Mouse (Mus musculus): Measurements from ENCODE around the gene Mettl16.

Gene Mettl16

GRCm38 (mm10) chr11:74770595-74771207, at the start of gene Mettl16:
Gene Mettl16 (plus strand): TSS chr11:74770830.
- peak; percentile 94 to 95 for DNase-seq

GRCm38 (mm10) chr11:74721141-74721540, 49.5 kb upstream of the Mettl16 start:
- DNase-seq, result no peak

GRCm38 (mm10) chr11:74721971-74722370, 48.7 kb upstream of the Mettl16 start:
- DNase-seq, result no peak

- DNase-seq, result peak; percentile 90
Measured at GRCm38 (mm10) chr11:74723357-74724234, 47.0 kb upstream of the Mettl16 start.

- DNase-seq, result peak; percentile 98 to 99
Measured at GRCm38 (mm10) chr11:74724235-74724791, 46.3 kb upstream of the Mettl16 start, which contains the start of gene Pafah1b1. Gene Pafah1b1 (minus strand): TSS chr11:74724670.

- DNase-seq, result peak in 1 of 2 experiments; percentile 50
Measured at GRCm38 (mm10) chr11:74725181-74725580, 45.4 kb upstream of the Mettl16 start.

- no peak for DNase-seq
Measured at GRCm38 (mm10) chr11:74734917-74735316, 35.7 kb upstream of the Mettl16 start.

- no peak for DNase-seq
Measured at GRCm38 (mm10) chr11:74737861-74738260, 32.8 kb upstream of the Mettl16 start.

GRCm38 (mm10) chr11:74748022-74748421, 22.6 kb upstream of the Mettl16 start:
- DNase-seq, result no peak

- no peak for DNase-seq
Measured at GRCm38 (mm10) chr11:74749241-74749640, 21.4 kb upstream of the Mettl16 start.

- no peak for DNase-seq
Measured at GRCm38 (mm10) chr11:74750662-74751351, 19.8 kb upstream of the Mettl16 start.

- no peak for DNase-seq
Measured at GRCm38 (mm10) chr11:74751352-74752066, 19.1 kb upstream of the Mettl16 start.

GRCm38 (mm10) chr11:74756631-74757030, 14.0 kb upstream of the Mettl16 start:
- DNase-seq, result no peak

- DNase-seq, result no peak
Measured at GRCm38 (mm10) chr11:74761011-74761705, 9.5 kb upstream of the Mettl16 start.

GRCm38 (mm10) chr11:74763960-74764625, 6.5 kb upstream of the Mettl16 start:
- no peak for DNase-seq

GRCm38 (mm10) chr11:74767469-74767868, 3.2 kb upstream of the Mettl16 start:
- no peak for DNase-seq

GRCm38 (mm10) chr11:74768045-74768444, 2.6 kb upstream of the Mettl16 start:
- peak; percentile 16 to 59 for DNase-seq

- no peak for DNase-seq
Measured at GRCm38 (mm10) chr11:74770037-74770436, 593 bp upstream of the Mettl16 start.

GRCm38 (mm10) chr11:74771234-74771633, 604 bp downstream of the Mettl16 start:
- peak in 1 of 2 experiments; percentile 27 for DNase-seq

- no peak for DNase-seq
Measured at GRCm38 (mm10) chr11:74771650-74772049, 1.0 kb downstream of the Mettl16 start.

- DNase-seq, result no peak
Measured at GRCm38 (mm10) chr11:74772386-74772785, 1.8 kb downstream of the Mettl16 start.

Data from cerebellum, postnatal 25 days (tissue).